Mouse (Mus musculus): ENCODE measurements around the gene Asb4.

GRCm38 (mm10) chr6:5433887-5434286 is 50.7 kb downstream of the Asb4 start:
- TF ChIP-seq CTCF (IDR thresholded peaks at IDR 0.05; ENCODE audit: control insufficient read depth, insufficient read depth, insufficient read length), result no peak
- TF ChIP-seq MAX (IDR thresholded peaks at IDR 0.05), result no peak
